Mouse (Mus musculus): ENCODE data around the gene Ifnab. TPM values are rescaled to one million over a fixed set of nuclear protein-coding genes. Genes with fewer than 3 reads are reported as not detected.
A peak's percentile ranks its signal among the peaks of the same experiment; 100 is the strongest.

The Ifnab gene
- total and polyA plus RNA-seq, 3 experiments: not detected

GRCm38 (mm10) chr4:88696237-88696884, 5.2 kb upstream of the Ifnab start:
- dilution Hi-C loops (cut with MboI; ENCODE audit: extremely low pct_ligation_motif_present, extremely low pct_unique_long_range_greater_than_20kb, low sequenced_read_pairs): no loop called here
- H3K79me2 ChIP-seq (replicated peaks; ENCODE audit: control insufficient read depth, extremely low read depth, insufficient read depth, poor library complexity, severe bottlenecking): no peaks in the 10 kb centered on the region

GRCm38 (mm10) chr4:88693392-88693791, 2.2 kb upstream of the Ifnab start:
- no peak overlapping the region for H3K9ac ChIP-seq (ENCODE audit: insufficient read depth, low read depth)
- peaks cover 1 to 5% of the 10 kb centered on the region in 2 experiments; a peak in 3 of 4 replicates for H3K4me1 ChIP-seq (ENCODE audit: control insufficient read depth in 1 of 2, insufficient read depth in 2 of 2)
- TF ChIP-seq USF2 (conservative IDR thresholded peaks at IDR 0.05; ENCODE audit: low read depth, low read length) (no peak), HCFC1 (IDR thresholded peaks at IDR 0.05; ENCODE audit: low read depth, low read length) (no peak), MAZ (IDR thresholded peaks at IDR 0.05; ENCODE audit: low read depth, low read length) (no peak), SIN3A (IDR thresholded peaks at IDR 0.05; ENCODE audit: low read length) (no peak), PAX5 (IDR thresholded peaks at IDR 0.05; ENCODE audit: low read length) (no peak), MEF2A (IDR thresholded peaks at IDR 0.05; ENCODE audit: borderline replicate concordance, low read depth, low read length) (no peak), RCOR1 (conservative IDR thresholded peaks at IDR 0.05; ENCODE audit: low read depth, low read length) (no peak), TBP (conservative IDR thresholded peaks at IDR 0.05; ENCODE audit: low read depth, low read length) (no peak), POLR2AphosphoS2 (IDR thresholded peaks at IDR 0.05; ENCODE audit: low read depth, low read length) (no peak), RAD21 (IDR thresholded peaks at IDR 0.05; ENCODE audit: low read depth, low read length) (no peak), ETS1 (conservative IDR thresholded peaks at IDR 0.05; ENCODE audit: low read depth, low read length) (no peak), UBTF (IDR thresholded peaks at IDR 0.05; ENCODE audit: low read depth, low read length) (no peak), CHD2 (IDR thresholded peaks at IDR 0.05; ENCODE audit: low read length) (no peak)

More at GRCm38 (mm10) chr4:88696237-88696884, 5.2 kb upstream of the Ifnab start:
- no peak overlapping the region for H3K27ac ChIP-seq (ENCODE audit: insufficient read depth, low read depth)
- no peaks in the 10 kb centered on the region for H3K9me3 ChIP-seq (replicated peaks; ENCODE audit: low read length)
- peak; percentile 66 for DNase-seq (ENCODE audit: extremely low read depth)
- peaks cover 5 to 20% of the 10 kb centered on the region in 2 experiments for H3K4me1 ChIP-seq (ENCODE audit: control insufficient read depth in 1 of 2, insufficient read depth in 2 of 2)
- H3K27me3 ChIP-seq (replicated peaks): peaks cover 12% of the 10 kb centered on the region
- no peak for TF ChIP-seq USF1 (IDR thresholded peaks at IDR 0.05; ENCODE audit: low read depth, low read length)
- TF ChIP-seq SMC3 (IDR thresholded peaks at IDR 0.05; ENCODE audit: low read depth, low read length): peak; percentile 90
- TF ChIP-seq CHD2 (IDR thresholded peaks at IDR 0.05; ENCODE audit: low read length): no peak
- no peak for TF ChIP-seq USF2 (conservative IDR thresholded peaks at IDR 0.05; ENCODE audit: low read depth, low read length)
- no peak for TF ChIP-seq JUND (conservative IDR thresholded peaks at IDR 0.05; ENCODE audit: low read depth, low read length)
- no peak for TF ChIP-seq MAZ (IDR thresholded peaks at IDR 0.05; ENCODE audit: low read depth, low read length)
- no peak for TF ChIP-seq ZKSCAN1 (IDR thresholded peaks at IDR 0.05; ENCODE audit: borderline replicate concordance, low read depth, low read length)
- no peak for TF ChIP-seq ZMIZ1 (IDR thresholded peaks at IDR 0.05; ENCODE audit: low read depth, low read length)
- TF ChIP-seq MXI1 (IDR thresholded peaks at IDR 0.05; ENCODE audit: low read depth, low read length): no peak
- TF ChIP-seq POLR2A (IDR thresholded peaks at IDR 0.05; ENCODE audit: low read depth, low read length): no peak
- no peak for TF ChIP-seq EP300 (IDR thresholded peaks at IDR 0.05; ENCODE audit: low read length)
- TF ChIP-seq MYC (IDR thresholded peaks at IDR 0.05; ENCODE audit: low read depth, low read length): no peak
- TF ChIP-seq GABPA (IDR thresholded peaks at IDR 0.05; ENCODE audit: insufficient replicate concordance, low read depth, low read length): no peak
- TF ChIP-seq ZC3H11A (IDR thresholded peaks at IDR 0.05; ENCODE audit: low read depth, low read length): peak; percentile 45
- TF ChIP-seq CTCF (conservative IDR thresholded peaks at IDR 0.05 in 1 of 2, IDR thresholded peaks at IDR 0.05 in 1 of 2; ENCODE audit: low read depth in 2 of 2, low read length in 2 of 2): peak; percentile 95 to 99
- TF ChIP-seq SIN3A (IDR thresholded peaks at IDR 0.05; ENCODE audit: low read length): no peak
- no peak for TF ChIP-seq CHD1 (IDR thresholded peaks at IDR 0.05; ENCODE audit: low read depth, low read length)
- peak; percentile 97 for TF ChIP-seq RAD21 (IDR thresholded peaks at IDR 0.05; ENCODE audit: low read depth, low read length)
- TF ChIP-seq UBTF (IDR thresholded peaks at IDR 0.05; ENCODE audit: low read depth, low read length): no peak
- H3K9ac ChIP-seq (ENCODE audit: insufficient read depth, low read depth): no peak overlapping the region
- H3K36me3 ChIP-seq (replicated peaks in 1 of 2; ENCODE audit: control insufficient read depth in 1 of 2, insufficient read depth in 1 of 2, low read length in 1 of 2): no peaks in the 10 kb centered on the region
- no peak overlapping the region for H3K4me3 ChIP-seq (replicated peaks in 1 of 3; ENCODE audit: low read depth in 2 of 3, low read length in 2 of 3, poor library complexity in 1 of 3)
- no peak overlapping the region for H3K4me2 ChIP-seq (ENCODE audit: insufficient read depth, low read depth, poor library complexity, severe bottlenecking)
- in situ Hi-C loops (cut with MboI; ENCODE audit: low pct_ligation_motif_present, low pct_unique_long_range_greater_than_20kb, low sequenced_read_pairs): no loop called here

More at GRCm38 (mm10) chr4:88693392-88693791, 2.2 kb upstream of the Ifnab start:
- Histone ChIP-seq H3K36me3 (replicated peaks in 1 of 2; ENCODE audit: control insufficient read depth in 1 of 2, insufficient read depth in 1 of 2, low read length in 1 of 2) (no peaks in the 10 kb centered on the region), H3K27ac (ENCODE audit: insufficient read depth, low read depth) (no peak overlapping the region), H3K27me3 (replicated peaks) (peaks cover 12% of the 10 kb centered on the region), H3K4me3 (replicated peaks in 1 of 3; ENCODE audit: low read depth in 2 of 3, low read length in 2 of 3, poor library complexity in 1 of 3) (no peak overlapping the region), H3K79me2 (replicated peaks; ENCODE audit: control insufficient read depth, extremely low read depth, insufficient read depth, poor library complexity, severe bottlenecking) (no peaks in the 10 kb centered on the region), H3K9me3 (replicated peaks; ENCODE audit: low read length) (no peaks in the 10 kb centered on the region), H3K4me2 (ENCODE audit: insufficient read depth, low read depth, poor library complexity, severe bottlenecking) (no peak overlapping the region)
- DNase-seq (ENCODE audit: extremely low read depth): no peak
- dilution Hi-C loops (cut with MboI; ENCODE audit: extremely low pct_ligation_motif_present, extremely low pct_unique_long_range_greater_than_20kb, low sequenced_read_pairs) (no loop called here), in situ Hi-C loops (cut with MboI; ENCODE audit: low pct_ligation_motif_present, low pct_unique_long_range_greater_than_20kb, low sequenced_read_pairs) (no loop called here)

Measured in CH12.LX (cell line).